Mouse (Mus musculus) liver, embryonic 14.5 days (tissue): ENCODE results near the gene Fastk.

Source experiments
- CTCF ChIP-seq: IDR thresholded peaks from 2 replicates; pipeline ENCODE4 v1.5.1; 2016; ENCODE audit warnings: antibody characterized with exemption, low read depth, control low read depth
- EP300 ChIP-seq: IDR thresholded peaks from 2 replicates; pipeline ENCODE4 v1.6.1; 2016; ENCODE audit warnings: antibody characterized with exemption, low read depth

- TF ChIP-seq EP300: no peak
- TF ChIP-seq CTCF: no peak
Observed at GRCm38 (mm10) chr5:24426556-24427284, 18.4 kb downstream of the Fastk start.
